Mouse (Mus musculus): ENCODE results near the gene Cep104.

The Cep104 gene

GRCm38 (mm10) chr4:153968063-153968462 lies 6.9 kb upstream of the Cep104 start:
- H3K36me3 ChIP-seq (ENCODE audit: insufficient read depth, low read length), result peaks cover 88% of the 10 kb centered on the region
- 0 out of 2 replicates have a peak, but pooled peaks cover 3% of the 10 kb centered on the region for H3K4me1 ChIP-seq (replicated peaks; ENCODE audit: low read depth, low read length)
- no peak overlapping the region for H3K4me3 ChIP-seq (replicated peaks; ENCODE audit: low read length)
- no peaks in the 10 kb centered on the region for H3K9me3 ChIP-seq (ENCODE audit: low read length)
- TF ChIP-seq NANOG (IDR thresholded peaks at IDR 0.05; ENCODE audit: borderline replicate concordance, low read length), result no peak
- no peak for TF ChIP-seq CTCF (conservative IDR thresholded peaks at IDR 0.05; ENCODE audit: low read length)
- TF ChIP-seq POU5F1 (IDR thresholded peaks at IDR 0.05; ENCODE audit: borderline replicate concordance, low read length), result no peak
- H3K27me3 ChIP-seq (ENCODE audit: insufficient read depth, low read length), result no peaks in the 10 kb centered on the region

- Histone ChIP-seq H3K4me1 (replicated peaks; ENCODE audit: low read depth, low read length) (peaks cover 25% of the 10 kb centered on the region), H3K36me3 (ENCODE audit: insufficient read depth, low read length) (peaks cover 39% of the 10 kb centered on the region), H3K4me3 (replicated peaks; ENCODE audit: low read length) (peak overlapping the region; percentile 97), H3K27me3 (ENCODE audit: insufficient read depth, low read length) (0 out of 2 replicates have a peak, but pooled peaks cover 4% of the 10 kb centered on the region), H3K9me3 (ENCODE audit: low read length) (no peaks in the 10 kb centered on the region)
- no peak for TF ChIP-seq POU5F1 (IDR thresholded peaks at IDR 0.05; ENCODE audit: borderline replicate concordance, low read length)
Measured at GRCm38 (mm10) chr4:153975292-153975662, 283 bp downstream of the Cep104 start.

GRCm38 (mm10) chr4:153975768-153976167 lies 774 bp downstream of the Cep104 start:
- Histone ChIP-seq H3K4me3 (replicated peaks; ENCODE audit: low read length) (peak overlapping the region; percentile 97), H3K27me3 (ENCODE audit: insufficient read depth, low read length) (0 out of 2 replicates have a peak, but pooled peaks cover 4% of the 10 kb centered on the region), H3K9me3 (ENCODE audit: low read length) (no peaks in the 10 kb centered on the region), H3K4me1 (replicated peaks; ENCODE audit: low read depth, low read length) (peaks cover 25% of the 10 kb centered on the region), H3K36me3 (ENCODE audit: insufficient read depth, low read length) (peaks cover 39% of the 10 kb centered on the region)
- TF ChIP-seq CTCF (conservative IDR thresholded peaks at IDR 0.05; ENCODE audit: low read length) (no peak), POU5F1 (IDR thresholded peaks at IDR 0.05; ENCODE audit: borderline replicate concordance, low read length) (no peak), NANOG (IDR thresholded peaks at IDR 0.05; ENCODE audit: borderline replicate concordance, low read length) (no peak)

- no peaks in the 10 kb centered on the region for H3K9me3 ChIP-seq (ENCODE audit: low read length)
- peaks cover 17% of the 10 kb centered on the region for H3K4me1 ChIP-seq (replicated peaks; ENCODE audit: low read depth, low read length)
- H3K4me3 ChIP-seq (replicated peaks; ENCODE audit: low read length), result no peak overlapping the region
- H3K27me3 ChIP-seq (ENCODE audit: insufficient read depth, low read length), result 0 out of 2 replicates have a peak, but pooled peaks cover 4% of the 10 kb centered on the region
- no peak for TF ChIP-seq NANOG (IDR thresholded peaks at IDR 0.05; ENCODE audit: borderline replicate concordance, low read length)
- TF ChIP-seq CTCF (conservative IDR thresholded peaks at IDR 0.05; ENCODE audit: low read length), result no peak
- TF ChIP-seq POU5F1 (IDR thresholded peaks at IDR 0.05; ENCODE audit: borderline replicate concordance, low read length), result no peak
- peaks cover 55% of the 10 kb centered on the region for H3K36me3 ChIP-seq (ENCODE audit: insufficient read depth, low read length)
Measured at GRCm38 (mm10) chr4:153979243-153979642, 4.2 kb downstream of the Cep104 start.

GRCm38 (mm10) chr4:153980470-153980869 lies 5.5 kb downstream of the Cep104 start:
- peaks cover 14% of the 10 kb centered on the region for H3K4me1 ChIP-seq (replicated peaks; ENCODE audit: low read depth, low read length)
- no peaks in the 10 kb centered on the region for H3K27me3 ChIP-seq (ENCODE audit: insufficient read depth, low read length)
- H3K9me3 ChIP-seq (ENCODE audit: low read length), result no peaks in the 10 kb centered on the region
- TF ChIP-seq POU5F1 (IDR thresholded peaks at IDR 0.05; ENCODE audit: borderline replicate concordance, low read length), result no peak
- no peak for TF ChIP-seq CTCF (conservative IDR thresholded peaks at IDR 0.05; ENCODE audit: low read length)
- TF ChIP-seq NANOG (IDR thresholded peaks at IDR 0.05; ENCODE audit: borderline replicate concordance, low read length), result no peak
- no peak overlapping the region for H3K4me3 ChIP-seq (replicated peaks; ENCODE audit: low read length)
- H3K36me3 ChIP-seq (ENCODE audit: insufficient read depth, low read length), result peaks cover 67% of the 10 kb centered on the region

- H3K9me3 ChIP-seq (ENCODE audit: low read length), result no peaks in the 10 kb centered on the region
- peak overlapping the region; percentile 49; the same call in 1 of the 2 replicates for H3K4me3 ChIP-seq (replicated peaks; ENCODE audit: low read length)
- peaks cover 19% of the 10 kb centered on the region for H3K4me1 ChIP-seq (replicated peaks; ENCODE audit: low read depth, low read length)
- peaks cover 88% of the 10 kb centered on the region for H3K36me3 ChIP-seq (ENCODE audit: insufficient read depth, low read length)
- H3K27me3 ChIP-seq (ENCODE audit: insufficient read depth, low read length), result no peaks in the 10 kb centered on the region
- no peak for TF ChIP-seq NANOG (IDR thresholded peaks at IDR 0.05; ENCODE audit: borderline replicate concordance, low read length)
- TF ChIP-seq CTCF (conservative IDR thresholded peaks at IDR 0.05; ENCODE audit: low read length), result no peak
- no peak for TF ChIP-seq POU5F1 (IDR thresholded peaks at IDR 0.05; ENCODE audit: borderline replicate concordance, low read length)
Measured at GRCm38 (mm10) chr4:153992715-153993114, 17.7 kb downstream of the Cep104 start.

- peak overlapping the region; percentile 49 for H3K4me3 ChIP-seq (replicated peaks; ENCODE audit: low read length)
- TF ChIP-seq CTCF (conservative IDR thresholded peaks at IDR 0.05; ENCODE audit: low read length) (no peak), NANOG (IDR thresholded peaks at IDR 0.05; ENCODE audit: borderline replicate concordance, low read length) (no peak)
- no peaks in the 10 kb centered on the region for H3K9me3 ChIP-seq (ENCODE audit: low read length)
- peaks cover 88% of the 10 kb centered on the region for H3K36me3 ChIP-seq (ENCODE audit: insufficient read depth, low read length)
- no peaks in the 10 kb centered on the region for H3K27me3 ChIP-seq (ENCODE audit: insufficient read depth, low read length)
- H3K4me1 ChIP-seq (replicated peaks; ENCODE audit: low read depth, low read length), result peaks cover 19% of the 10 kb centered on the region
Measured at GRCm38 (mm10) chr4:153993505-153993904, 18.5 kb downstream of the Cep104 start.

- no peaks in the 10 kb centered on the region for H3K27me3 ChIP-seq (ENCODE audit: insufficient read depth, low read length)
- TF ChIP-seq CTCF (conservative IDR thresholded peaks at IDR 0.05; ENCODE audit: low read length) (no peak), POU5F1 (IDR thresholded peaks at IDR 0.05; ENCODE audit: borderline replicate concordance, low read length) (no peak), NANOG (IDR thresholded peaks at IDR 0.05; ENCODE audit: borderline replicate concordance, low read length) (no peak)
- H3K9me3 ChIP-seq (ENCODE audit: low read length), result no peaks in the 10 kb centered on the region
- no peak overlapping the region for H3K4me3 ChIP-seq (replicated peaks; ENCODE audit: low read length)
- peaks cover 64% of the 10 kb centered on the region for H3K36me3 ChIP-seq (ENCODE audit: insufficient read depth, low read length)
- peaks cover 12% of the 10 kb centered on the region for H3K4me1 ChIP-seq (replicated peaks; ENCODE audit: low read depth, low read length)
Measured at GRCm38 (mm10) chr4:154005488-154005887, 30.5 kb downstream of the Cep104 start.

GRCm38 (mm10) chr4:154006264-154006663 lies 31.3 kb downstream of the Cep104 start:
- no peak overlapping the region for H3K4me3 ChIP-seq (replicated peaks; ENCODE audit: low read length)
- H3K9me3 ChIP-seq (ENCODE audit: low read length), result no peaks in the 10 kb centered on the region
- H3K36me3 ChIP-seq (ENCODE audit: insufficient read depth, low read length), result peaks cover 64% of the 10 kb centered on the region
- peaks cover 20% of the 10 kb centered on the region for H3K4me1 ChIP-seq (replicated peaks; ENCODE audit: low read depth, low read length)
- TF ChIP-seq CTCF (conservative IDR thresholded peaks at IDR 0.05; ENCODE audit: low read length), result no peak
- TF ChIP-seq NANOG (IDR thresholded peaks at IDR 0.05; ENCODE audit: borderline replicate concordance, low read length), result no peak
- TF ChIP-seq POU5F1 (IDR thresholded peaks at IDR 0.05; ENCODE audit: borderline replicate concordance, low read length), result no peak
- no peaks in the 10 kb centered on the region for H3K27me3 ChIP-seq (ENCODE audit: insufficient read depth, low read length)
